Mouse (Mus musculus) kidney, postnatal 14 days (tissue): ENCODE results near the gene Eif5a2.
"Not testable (repeated sequence)": the region's sequence is repeated elsewhere in the genome, so short reads cannot be mapped to it uniquely, and the experiment has no call there.

Experiments
- DNase-seq: peaks from one replicate; pipeline ENCODE4 v3.0.0; 2022; ENCODE audit warnings: mixed read lengths

Gene Eif5a2

DNA sequence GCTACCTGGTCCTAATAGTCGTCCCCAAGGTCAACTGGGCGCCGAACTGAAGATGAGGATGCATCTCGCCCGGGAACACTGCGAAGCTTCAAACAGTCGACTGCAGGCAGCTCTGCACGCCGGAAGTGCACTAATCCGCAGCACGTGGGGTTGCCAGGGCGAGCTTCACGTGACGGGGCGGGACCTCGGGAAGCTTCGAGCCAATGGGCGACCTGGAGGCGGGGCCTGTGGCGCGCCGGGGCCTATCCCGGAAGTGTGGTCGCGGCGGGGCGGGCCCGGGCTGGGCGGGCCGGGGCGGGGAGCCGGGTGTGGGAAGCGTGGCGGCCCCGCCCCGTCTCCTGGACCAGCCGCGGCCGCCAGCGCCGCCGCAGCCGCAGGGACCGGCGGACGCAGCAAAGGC is at the start of gene Eif5a2:
Eif5a2 (plus strand) TSS at position 283 of the 400 bp plus-strand sequence.
- peak; percentile 94 for DNase-seq

DNA sequence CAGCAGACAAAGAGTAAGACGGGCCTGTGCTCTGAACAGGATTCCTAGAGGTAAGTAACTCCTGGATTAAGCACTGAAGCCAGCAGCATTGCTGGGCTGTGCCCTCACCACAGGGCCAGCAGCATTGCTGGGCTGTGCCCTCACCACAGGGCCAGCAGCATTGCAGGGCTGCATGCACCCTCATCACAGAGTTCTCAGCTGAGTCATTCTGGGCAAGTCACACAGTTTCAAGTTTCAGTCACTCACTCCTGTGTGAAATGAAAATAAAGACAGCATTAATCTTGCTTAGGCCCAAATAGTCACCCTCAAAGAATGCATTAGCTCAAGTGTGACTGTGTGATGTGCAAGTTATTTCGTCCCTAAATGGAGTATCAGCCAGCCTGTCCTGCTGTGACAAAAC is 46.4 kb upstream of the Eif5a2 start:
- DNase-seq: no peak

DNA sequence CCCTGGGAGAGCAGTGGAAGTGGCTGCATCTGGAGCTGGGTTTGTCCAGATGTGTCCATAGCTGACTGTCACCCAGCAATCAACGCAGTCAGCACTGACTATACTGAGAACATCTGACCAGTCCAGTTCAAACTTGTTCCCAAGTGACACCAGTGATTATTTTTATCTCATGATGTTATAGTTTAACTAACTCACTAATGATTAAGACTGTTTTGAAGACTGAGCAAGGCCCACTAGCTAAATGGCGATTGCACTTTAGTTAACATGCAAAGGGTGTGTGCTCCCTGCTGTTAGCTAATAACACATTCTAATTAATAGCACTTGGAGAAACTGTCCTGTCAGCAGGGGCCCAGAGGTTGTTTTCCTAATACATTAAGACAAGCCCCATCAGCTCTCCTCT is 44.1 kb upstream of the Eif5a2 start:
- DNase-seq: peak; percentile 57

DNA sequence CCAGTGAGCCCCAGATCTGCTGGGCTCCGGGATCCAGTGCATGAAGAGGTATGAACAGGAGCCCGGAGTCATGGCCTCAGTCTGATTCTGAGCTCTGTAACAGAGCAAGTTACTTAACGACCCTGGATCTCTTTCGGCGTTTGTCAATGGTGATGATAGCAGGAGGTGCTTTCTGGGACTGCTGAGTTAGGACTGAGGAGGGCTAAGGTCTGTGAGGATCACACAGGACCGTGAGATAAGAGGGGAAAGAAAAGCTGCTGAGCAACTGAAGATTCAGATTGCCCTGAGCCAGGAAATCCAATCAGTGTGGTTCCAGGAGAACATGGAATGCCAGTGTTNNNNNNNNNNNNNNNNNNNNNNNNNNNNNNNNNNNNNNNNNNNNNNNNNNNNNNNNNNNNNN is 40.7 kb upstream of the Eif5a2 start:
- no peak for DNase-seq

DNA sequence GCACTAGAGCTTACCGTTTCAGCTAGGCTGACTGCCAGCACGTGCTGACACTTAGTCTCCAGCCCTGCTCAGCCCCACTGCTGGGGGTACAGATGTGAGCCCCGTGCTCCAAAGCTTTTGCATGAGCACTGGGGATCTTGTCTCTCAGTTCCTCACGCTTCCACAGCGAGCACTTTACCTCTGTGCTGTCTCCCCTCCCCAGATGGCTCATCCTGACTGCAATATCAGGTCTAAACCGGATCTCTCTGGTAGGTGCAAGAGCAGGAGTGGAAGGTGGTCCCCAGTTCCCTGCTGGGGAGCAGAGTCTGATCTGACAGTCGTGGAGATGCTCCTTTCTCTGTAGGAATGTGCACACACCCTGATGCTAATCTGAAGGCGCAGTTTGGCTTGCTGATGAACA is 37.8 kb upstream of the Eif5a2 start:
- no peak for DNase-seq

DNA sequence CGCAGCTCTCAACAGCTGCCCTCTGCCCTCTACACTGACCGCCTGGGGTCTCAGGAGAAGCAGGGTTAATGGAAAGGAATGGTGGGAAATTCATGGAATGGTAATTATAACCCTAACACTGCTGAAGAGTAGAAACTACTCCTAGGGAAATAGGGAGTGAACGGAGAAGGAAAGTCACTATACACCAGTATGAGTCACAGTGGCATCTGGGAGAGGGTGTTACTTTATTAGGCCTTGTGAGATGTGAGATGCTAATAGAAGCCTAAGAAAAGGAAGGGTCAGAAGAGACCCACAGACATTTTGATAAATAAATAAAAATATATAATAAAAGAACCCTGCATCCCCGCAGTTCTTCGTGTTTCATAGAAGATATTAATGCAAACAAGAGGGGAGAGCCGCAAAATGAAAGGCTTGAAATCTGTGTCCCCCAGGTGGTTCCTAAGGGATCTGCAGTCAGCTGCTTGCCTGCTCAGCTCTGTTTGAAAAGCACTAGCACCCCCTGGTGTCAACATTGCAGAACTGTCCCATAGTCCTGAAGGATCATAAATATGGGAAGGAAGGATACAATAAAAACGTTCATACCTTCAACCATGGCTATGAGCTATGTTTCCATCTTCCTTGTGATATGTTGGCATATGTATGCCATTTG is 35.1 kb upstream of the Eif5a2 start:
- DNase-seq: peak; percentile 85

DNA sequence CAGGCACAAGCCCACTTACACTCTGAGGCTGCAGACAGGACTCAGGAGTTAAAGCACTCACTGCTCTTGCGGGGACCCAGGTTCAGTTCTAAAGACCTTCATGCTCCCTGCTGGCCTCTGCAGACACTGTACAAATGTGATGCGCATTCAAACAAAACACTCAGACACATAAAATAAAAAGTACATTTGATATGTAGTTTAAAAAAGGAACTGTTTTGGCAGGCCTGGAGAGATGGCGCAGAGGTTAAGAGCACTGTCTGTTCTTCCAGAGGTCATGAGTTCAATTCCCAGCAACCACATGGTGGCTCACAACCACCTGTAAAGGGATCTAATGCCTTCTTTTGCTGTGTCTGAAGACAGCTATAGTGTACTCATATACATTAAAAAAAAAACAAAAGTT is 32.9 kb upstream of the Eif5a2 start:
- DNase-seq: no peak

DNA sequence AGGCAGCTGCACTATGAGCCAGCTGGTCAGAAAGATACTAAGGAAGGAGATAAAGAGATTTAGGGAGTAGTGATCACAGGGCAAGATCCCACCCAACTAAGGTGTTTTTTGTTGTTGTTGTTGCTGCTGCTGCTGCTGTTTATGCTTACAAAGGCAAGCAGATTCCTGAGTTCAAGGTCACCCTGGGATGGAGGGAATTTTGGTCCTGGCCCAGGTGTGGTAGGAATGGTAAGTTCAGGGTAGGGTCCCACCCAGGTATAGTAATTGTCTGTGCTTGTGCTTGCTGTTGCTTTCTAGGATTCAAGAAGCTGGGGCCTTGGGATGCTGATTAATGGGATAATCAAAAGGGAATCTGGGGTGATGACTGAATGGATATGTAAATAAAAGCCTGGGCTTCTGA is 32.1 kb upstream of the Eif5a2 start:
- DNase-seq: no peak

DNA sequence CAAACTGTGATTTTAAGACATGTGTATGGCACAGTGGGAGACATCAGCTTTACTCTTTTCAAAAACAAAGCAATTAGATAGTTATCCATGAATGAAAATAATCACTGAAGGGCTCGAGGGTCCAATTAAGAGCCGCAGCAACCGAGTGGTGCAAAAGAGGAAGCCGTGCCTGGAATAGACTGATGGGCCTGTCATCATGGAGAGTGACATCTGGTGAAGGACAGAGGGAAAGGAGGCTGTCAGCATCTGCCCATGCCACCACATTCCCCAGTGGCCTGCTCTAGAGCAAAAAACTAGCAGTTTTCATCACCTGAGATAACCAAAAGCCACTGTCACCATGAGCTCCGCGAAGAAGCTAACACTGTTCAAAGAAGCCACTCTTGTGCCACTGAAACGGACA is 25.6 kb upstream of the Eif5a2 start:
- DNase-seq: no peak

DNA sequence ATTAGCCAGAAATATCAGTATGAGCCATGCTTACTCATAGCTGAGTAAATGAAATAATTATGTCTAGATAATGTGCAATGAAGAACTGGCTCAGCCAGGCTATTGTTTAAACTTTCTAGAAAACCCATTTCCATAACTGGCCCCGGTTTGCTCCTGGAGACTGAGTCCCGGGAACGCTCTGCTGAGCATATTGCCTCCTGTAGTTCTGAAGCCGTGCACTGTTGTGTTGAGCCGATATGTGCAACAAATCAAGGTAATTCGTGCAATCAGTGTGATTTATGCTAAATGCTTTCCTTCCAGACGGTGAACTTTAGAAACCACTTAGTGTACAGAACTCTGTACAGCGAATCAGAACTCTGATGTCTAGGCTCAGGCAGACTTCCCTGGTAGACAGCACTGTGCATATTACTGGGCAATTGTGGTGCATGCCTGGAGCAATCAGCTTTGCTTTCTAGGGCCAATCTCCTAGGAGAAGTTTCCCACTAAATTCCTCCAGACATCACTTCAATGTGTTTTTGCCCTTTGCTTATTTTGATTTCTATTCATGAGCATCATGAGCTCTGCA is 19.8 kb upstream of the Eif5a2 start:
- DNase-seq: no peak

DNA sequence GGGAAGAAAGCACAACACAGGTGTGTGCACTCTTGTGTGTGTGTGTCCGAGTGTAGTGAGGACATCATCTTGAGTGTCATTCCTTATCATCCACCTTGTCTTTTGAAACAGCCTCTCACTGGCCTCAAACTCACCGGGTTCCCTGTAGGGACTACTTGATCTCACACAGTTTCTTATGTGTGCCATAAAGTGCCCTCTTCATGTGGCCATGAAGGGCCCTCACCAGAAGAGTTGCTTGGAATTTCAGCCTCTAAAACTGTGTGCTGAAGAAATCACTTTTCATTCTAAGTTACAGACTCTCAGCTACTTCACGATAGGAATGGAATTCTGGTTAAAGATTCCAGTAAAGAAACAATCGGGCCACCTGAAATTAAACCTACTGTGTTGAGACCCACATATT is 14.1 kb upstream of the Eif5a2 start:
- DNase-seq: no peak

DNA sequence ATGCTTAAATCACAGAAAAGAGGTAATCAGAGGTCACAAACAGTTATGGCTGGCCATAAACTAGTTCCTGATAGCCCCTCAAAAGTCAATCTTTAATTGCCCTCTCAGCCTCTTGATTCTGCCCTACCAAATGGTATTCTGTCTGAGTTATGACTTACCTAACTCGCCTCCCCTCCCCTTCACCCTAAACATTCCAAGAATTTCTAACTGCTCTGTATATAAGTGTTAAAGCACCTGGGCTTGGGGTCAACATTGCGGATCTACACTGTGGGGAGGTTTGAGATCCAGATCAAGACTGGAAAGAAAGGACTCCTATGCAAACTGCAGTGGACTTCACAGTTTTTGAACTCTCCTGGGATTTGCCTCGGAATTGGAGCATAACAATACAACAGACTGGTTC is 12.9 kb upstream of the Eif5a2 start:
- no peak for DNase-seq

DNA sequence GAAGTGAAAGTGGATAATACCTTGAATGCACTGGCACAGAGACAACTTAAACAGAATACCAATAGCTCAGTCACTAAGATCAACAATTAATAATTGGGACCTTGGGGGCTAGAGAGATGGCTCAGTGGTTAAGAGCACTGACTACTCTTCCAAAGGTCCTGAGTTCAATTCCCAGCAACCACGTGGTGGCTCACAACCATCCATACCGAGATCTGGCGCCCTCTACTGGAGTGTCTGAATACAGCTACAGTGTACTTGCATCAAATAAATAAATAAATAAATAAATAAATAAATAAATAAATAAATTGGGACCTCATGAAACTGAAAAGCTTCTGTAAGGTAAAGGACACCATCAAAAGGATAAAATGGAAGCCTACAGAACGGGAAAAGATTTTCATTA is 8.2 kb upstream of the Eif5a2 start:
- not testable (repeated sequence) for DNase-seq

DNA sequence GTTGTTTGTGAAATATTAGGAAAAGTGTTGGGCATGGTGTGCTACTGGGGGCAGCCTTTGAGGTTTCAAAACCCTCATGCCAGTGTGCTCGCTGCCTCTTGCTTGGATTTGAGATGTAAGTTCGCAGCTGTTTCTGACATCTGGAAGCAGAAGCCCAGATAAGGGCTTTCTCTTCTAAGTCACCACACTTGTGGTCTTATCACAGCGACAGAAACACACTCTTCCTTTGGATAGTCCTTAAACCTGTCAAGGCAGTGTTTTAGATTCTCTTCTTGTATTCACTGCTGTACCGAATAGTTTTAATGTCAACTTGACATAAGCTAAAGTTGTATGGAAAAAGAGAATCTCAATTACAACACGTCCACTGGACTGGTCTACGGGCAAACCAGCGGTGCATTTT is 5.7 kb upstream of the Eif5a2 start:
- no peak for DNase-seq

DNA sequence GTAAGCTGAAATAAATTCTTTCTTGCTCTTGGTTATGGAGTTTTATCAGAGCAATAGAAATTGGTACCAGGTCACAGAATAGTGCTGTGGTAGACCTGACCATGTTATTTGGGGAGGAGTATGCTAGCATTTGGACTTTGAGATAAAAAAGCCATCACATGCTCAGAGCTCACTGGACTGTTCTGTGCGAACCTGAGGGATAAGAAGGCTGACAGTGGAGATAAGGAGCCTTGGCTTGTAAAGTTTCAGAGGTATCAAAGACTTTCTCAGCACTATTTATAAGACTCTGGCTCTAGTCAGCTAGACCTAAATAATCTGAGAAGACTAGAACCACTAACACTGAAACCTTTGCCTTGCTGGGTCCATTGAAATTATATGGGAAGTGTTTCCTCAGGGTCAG is 5.1 kb upstream of the Eif5a2 start:
- no peak for DNase-seq

DNA sequence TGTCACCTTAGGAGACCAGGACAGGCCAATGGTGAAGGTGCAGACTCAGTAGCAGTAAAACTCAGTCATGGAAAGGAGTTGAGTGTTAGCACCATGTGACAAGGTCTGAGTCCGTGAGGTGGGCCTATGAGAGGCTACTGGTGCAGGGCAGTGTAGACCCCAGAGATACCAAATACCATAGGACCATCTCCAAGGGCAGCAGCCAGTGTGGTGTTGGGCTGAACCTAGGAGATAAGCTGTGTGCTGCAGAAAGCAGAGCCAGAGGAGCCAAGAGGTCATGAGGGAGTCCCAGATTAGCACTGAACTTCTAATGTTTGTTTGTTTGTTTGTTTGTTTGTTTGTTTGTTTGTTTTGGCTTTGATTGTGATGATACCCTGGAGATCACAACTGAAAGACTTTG is 4.6 kb upstream of the Eif5a2 start:
- DNase-seq: no peak

DNA sequence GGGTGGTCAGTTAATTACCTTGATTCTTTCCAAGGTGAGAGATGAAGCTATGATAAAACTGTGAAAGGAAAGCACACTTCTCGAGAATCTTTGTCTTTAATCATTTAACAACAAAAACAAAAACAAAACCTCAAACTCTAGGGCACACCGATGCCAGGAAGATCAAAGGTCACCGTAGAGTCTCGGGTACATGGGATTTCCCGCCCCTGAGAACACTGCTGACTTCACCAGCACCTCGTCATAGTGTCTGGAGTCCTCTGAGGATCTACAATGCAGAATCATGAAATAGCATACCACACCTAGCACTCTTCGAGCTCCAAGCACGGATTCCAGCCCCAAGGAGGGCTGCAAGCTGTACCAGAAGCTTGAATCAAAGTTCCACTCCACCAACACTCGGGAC is 565 bp upstream of the Eif5a2 start:
- peak; percentile 7 for DNase-seq

DNA sequence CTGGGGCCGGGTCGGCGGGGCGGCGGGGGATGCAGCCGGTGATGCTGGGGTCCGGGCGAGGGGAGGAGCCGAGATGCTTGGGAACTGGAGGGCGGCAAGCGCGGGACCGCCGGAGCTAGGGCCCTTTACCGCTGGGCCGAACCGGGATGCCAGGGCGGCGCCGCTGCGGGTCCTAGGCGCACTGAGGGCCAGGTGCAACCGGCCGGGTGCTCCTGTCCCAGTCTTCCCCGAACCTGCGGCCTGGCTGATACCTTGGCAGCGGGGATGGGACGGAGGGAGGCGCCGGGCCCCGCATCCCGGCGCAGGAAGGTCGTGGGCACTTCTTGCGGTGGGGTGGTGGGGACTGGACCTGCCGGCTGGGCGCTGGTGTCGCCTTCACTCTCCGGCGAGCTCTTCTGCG is 346 bp downstream of the Eif5a2 start:
- no peak for DNase-seq

DNA sequence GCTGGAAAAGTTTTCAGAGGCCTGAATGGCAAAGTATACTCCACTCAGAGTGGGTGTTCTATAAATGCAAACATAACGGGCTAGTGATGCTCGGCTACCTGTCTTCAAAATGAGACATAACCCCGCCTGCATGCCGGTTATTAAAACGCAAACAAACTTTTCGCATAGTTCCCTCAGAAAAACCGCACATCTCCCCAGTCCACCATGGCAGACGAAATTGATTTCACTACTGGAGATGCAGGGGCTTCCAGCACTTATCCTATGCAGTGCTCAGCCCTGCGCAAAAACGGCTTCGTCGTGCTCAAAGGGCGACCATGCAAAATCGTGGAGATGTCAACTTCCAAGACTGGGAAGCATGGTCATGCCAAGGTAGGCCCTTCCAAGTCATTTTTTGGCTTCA is 772 bp downstream of the Eif5a2 start:
- DNase-seq: no peak

DNA sequence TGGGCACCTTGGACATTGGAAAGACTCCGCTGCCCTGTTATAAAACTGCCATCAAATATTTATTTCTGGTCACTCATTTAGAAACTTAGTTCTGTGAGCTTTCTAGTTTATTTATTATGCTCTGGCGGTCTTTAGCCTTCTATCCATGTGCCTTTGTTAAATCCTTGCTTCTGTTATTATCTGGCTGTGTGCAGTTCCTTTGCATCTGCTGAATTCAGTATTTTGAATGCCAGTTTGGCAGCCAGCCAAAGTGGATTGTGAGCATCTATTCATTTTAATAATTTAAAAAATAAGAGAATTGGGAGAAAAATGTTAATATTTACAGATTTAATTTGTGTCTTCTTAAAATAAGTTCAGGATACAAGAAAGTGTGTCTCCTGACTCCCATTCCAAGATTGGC is 3.1 kb downstream of the Eif5a2 start:
- no peak for DNase-seq

DNA sequence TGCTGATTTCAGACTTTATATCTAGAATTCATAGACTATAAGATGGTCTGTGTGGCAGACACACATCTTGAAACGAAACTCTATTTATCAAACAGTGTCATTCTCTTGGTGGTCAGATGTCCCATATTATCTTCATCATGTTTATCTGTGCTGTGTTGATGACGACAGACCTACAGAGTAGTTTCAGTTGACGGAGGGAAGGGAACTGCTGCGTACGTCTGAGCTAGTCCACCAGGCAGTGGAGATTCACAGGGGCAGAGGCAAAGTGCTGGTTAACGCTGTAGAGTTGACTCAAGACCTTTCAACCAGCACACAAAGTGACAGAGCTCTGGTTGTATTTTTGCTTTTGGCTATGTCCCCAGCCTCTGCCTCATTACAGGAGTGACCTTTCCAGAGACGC is 13.8 kb downstream of the Eif5a2 start:
- no peak for DNase-seq

DNA sequence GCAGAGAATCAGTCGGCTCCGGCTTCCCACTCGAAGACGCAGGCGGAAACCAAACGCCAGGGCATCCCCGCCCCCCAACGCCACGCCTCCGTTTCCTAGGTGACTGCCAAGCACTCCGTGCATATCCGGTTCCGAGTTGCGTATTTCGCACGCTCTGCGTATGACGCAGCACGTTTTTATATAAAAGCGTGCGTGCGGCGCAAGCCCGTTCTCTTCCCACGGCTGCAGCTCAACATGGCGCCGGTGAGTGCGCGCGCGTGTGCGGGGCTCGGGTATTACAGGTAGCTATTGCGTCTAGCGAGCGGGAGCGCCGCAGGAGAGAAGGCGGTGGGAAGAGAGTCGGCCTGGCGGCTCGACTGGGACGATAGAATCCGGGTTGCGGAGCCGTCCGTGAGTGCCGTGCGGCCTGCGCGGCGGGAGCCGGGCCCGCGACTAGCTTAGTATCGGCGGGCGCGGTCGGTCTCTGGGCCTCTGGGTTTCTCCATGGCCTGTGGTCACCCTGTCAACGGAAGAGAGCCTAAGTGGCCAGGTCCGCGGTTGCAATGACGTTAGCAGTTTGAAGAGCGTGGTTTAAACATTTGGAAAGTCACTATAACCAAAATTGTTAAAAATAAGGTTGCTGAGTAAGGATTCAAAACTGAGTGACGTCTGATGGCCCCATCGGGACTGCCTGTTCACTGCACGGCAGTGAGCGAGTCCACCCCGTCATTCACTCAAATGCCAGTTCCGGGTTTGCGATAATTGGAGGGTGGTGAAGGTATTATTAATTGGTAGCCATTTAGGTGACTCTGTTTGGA is 24.4 kb downstream of the Eif5a2 start, which contains the start of gene Rpl22l1:
Rpl22l1 (plus strand) TSS at position 136 of the 797 bp plus-strand sequence.
- peak; percentile 99 for DNase-seq

DNA sequence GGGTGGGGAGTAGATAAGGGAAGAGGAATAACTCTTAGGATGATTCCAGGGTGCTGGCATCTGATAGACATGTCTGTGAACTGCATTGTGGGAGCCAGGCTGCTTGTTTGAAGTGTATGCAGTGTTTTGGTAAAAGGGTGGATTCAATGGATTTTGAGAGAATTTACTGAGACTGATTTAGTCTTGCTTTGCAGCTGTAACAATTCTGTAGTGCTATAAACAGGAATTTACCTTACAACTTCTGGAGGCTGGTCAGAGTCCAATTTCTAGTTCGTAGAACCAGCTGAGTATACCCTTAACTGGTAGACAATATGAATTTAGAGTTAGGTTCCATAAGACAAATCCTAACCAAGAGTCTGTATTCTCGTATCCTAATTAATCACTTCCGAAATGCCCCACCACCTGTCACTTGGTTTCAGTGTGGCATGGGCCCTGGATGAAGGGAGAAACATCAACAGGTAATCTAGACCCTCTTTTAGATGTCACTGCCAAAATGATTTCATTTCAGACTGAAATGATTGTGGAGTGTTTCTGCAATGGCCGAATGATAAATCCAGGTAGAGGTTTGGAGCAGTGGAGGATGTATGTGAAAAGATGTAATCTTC is 27.1 kb downstream of the Eif5a2 start:
- DNase-seq: no peak

DNA sequence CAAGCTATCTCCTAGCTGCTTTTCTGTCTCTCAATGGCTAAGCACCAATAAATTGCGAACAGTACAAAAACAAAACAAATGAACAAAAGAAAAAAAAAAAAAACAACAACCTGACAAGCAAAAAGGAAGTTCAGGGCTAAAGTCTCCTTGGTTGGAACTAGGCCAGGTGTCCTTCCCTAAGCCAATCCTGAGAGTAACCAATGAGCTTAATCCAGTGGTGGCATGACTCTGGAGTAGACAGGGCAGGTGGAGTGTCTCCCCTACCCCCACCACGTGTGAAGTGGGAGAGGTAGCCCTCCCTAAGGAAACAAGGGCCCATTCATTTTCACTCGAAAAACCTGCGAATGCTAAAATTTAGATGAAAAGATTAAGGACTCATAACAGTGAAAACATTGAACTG is 30.4 kb downstream of the Eif5a2 start:
- peak; percentile 9 for DNase-seq
